Mouse (Mus musculus) heart, adult 11 months (tissue): Measurements from ENCODE around the gene C1s2.

Source experiments
- DNase-seq: peaks from one replicate; pipeline ENCODE4 v3.0.0; 2022

C1s2 gene

DNA sequence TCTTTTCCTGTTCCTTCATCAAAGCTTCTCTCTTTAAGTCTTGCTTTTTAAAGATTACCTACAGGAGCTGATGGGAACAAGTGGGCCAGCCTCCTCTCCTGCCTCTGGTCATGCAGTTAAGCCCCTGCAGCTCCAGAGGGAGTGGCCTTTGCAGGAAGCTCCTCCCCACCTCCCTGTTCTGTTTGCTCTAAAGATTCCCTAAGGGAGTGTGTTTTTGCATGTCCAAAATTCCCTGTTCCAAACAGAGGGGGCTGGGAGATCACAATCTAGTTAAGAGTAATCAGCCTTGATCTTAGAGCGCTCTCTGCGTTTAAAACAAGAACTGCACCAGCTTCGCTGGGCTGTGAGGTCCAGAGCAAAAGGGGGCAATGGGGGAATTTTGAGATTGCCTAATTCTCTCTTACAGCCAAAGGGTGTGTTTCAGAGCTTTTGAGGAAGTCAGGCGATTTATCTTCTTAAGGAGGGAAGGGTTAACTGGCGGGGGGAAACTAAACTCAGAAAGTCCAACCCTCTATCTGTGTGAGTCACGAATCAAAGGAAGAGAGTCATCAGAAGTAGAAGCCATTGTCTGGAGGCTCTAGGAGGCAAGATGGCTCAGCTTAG, 1.1 kb upstream of the C1s2 start:
- peak; percentile 27 for DNase-seq

DNA sequence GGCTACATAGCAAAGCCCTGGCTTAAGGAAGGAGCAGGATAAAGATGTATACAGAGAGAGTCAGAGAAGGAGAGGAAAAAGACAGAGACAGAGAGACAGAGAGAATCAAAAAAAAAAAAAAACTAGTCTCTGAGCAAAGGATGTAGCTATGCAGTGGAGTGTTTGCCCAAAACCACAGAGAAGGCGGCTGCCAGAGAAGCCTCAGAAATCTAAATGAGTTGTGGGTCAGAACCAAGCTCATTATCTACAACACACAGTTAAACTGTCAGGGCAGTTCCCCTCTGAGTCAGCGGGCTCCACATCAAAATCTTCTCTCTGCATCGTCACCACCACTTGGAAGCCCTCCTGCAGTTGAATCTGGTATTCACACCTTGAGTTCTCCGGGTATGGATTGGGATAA, 5.1 kb downstream of the C1s2 start:
- peak; percentile 74 for DNase-seq

GRCm38 (mm10) chr6:124626184-124626583, 9.7 kb downstream of the C1s2 start:
- DNase-seq = peak; percentile 30

- peak; percentile 73 for DNase-seq
These were observed 10.3 kb downstream of the C1s2 start for GRCm38 (mm10) chr6:124625612-124626011.

GRCm38 (mm10) chr6:124602031-124602430, 33.9 kb downstream of the C1s2 start:
- DNase-seq = peak; percentile 64

- DNase-seq = no peak
These were observed 42.8 kb downstream of the C1s2 start for GRCm38 (mm10) chr6:124593121-124593520.

GRCm38 (mm10) chr6:124592186-124592700, 43.6 kb downstream of the C1s2 start:
- DNase-seq = peak; percentile 97

DNA sequence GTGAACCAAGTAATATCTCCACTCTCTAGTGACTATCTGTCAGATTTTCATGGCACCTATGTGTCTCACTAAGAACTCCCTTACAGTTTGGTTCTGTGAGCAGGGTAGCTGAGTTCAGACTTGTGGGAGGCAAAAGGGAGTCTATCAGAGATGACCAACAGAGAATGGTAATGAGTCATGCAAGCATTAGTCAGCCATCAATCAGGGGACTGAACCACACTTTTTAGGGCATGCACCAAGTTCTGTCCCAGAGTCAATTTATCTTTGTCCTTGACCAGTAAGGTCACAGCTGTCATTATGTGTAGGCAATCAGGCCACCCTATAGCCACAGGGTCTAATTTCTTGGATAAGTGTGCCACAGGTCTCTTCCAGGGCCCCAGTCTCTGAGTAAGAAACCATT, 47.1 kb downstream of the C1s2 start:
- DNase-seq = peak; percentile 74

GRCm38 (mm10) chr6:124586266-124586665, 49.6 kb downstream of the C1s2 start:
- DNase-seq = no peak

- DNase-seq = peak; percentile 92
These were observed 50.1 kb downstream of the C1s2 start for GRCm38 (mm10) chr6:124585761-124586160.

- no peak for DNase-seq
These were observed 51.0 kb downstream of the C1s2 start for GRCm38 (mm10) chr6:124584935-124585334.

DNA sequence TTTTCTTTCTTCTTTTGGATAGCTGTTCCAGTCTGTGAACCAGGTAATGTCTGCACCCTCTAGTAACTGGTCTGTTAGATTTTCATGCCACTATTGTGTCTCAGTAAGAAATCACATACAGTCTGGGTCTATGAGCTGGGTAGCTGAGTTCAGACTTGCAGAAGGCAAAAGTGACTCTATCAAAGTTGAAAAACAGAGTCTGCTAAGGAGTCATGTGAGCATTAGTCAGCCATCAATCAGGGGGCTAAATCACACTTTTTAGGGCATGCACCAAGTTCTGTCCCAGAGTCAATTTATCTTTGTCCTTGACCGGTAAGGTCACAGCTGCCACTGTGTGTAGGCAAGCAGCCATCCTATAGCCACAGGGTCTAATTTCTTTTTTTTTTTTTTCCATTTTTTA, 53.7 kb downstream of the C1s2 start:
- DNase-seq = peak; percentile 43

- DNase-seq = peak; percentile 66
These were observed 55.7 kb downstream of the C1s2 start for GRCm38 (mm10) chr6:124580155-124580554.

DNA sequence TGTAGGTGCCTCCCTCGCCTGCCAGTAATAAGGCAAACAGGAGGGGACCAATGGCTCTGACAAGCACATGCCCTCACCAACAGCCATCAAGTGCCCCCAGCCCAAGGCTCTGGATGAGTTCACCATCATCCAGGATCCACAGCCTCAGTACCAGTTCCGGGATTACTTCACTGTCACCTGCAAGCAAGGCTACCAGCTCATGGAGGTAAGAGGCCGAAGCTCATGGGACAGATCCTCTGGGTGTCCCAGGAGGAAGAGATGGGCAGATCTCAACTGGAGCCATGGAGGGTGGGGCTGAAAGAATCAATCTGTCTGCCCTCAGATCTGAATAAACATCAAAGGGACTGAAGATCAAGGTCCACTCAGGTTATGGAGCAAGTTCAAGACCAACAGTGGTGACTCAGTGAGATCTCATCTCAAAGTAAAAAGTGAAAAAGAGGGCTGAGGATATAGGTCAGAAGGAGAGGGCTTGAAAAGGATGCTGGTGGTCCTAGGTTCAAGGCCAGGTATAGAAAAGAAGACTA, 60.7 kb downstream of the C1s2 start:
- peak; percentile 58 for DNase-seq
